Mouse (Mus musculus) embryo, embryonic 10 days (tissue): ENCODE data around the gene Arhgap45.

Source experiments
- DNase-seq: peaks from one replicate; pipeline ENCODE4 v3.0.0-alpha.2; 2015; ENCODE audit warnings: low spot score

The Arhgap45 gene

GRCm38 (mm10) chr10:80055891-80056290 is 39.4 kb downstream of the Arhgap45 start:
- DNase-seq: no peak

- no peak for DNase-seq
Observed at GRCm38 (mm10) chr10:80056506-80056905, 40.1 kb downstream of the Arhgap45 start.

GRCm38 (mm10) chr10:80056976-80057682 is 40.7 kb downstream of the Arhgap45 start:
- no peak for DNase-seq

- no peak for DNase-seq
Observed at GRCm38 (mm10) chr10:80057683-80058326, 41.4 kb downstream of the Arhgap45 start.

DNA sequence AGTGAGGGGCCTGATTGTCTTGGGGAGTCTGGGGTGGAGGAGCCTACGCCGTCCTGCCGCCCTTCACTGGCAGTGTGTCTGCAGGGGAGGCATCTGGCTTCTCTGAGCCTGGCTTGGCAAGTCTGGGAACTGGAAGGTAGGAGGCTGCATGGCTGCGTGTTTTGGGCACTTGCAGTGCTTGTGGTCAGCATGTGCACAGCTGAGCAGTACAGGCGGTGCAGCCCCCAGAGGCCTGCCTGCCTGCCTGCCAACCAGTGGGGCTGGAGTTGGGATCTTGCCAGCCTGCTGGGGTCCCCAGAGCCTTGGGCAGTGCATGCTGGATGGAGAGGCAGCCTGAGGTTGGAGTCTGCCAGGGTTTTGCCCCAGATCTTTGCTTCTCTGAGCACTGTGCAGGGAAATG is 46.7 kb downstream of the Arhgap45 start:
- DNase-seq: no peak

DNA sequence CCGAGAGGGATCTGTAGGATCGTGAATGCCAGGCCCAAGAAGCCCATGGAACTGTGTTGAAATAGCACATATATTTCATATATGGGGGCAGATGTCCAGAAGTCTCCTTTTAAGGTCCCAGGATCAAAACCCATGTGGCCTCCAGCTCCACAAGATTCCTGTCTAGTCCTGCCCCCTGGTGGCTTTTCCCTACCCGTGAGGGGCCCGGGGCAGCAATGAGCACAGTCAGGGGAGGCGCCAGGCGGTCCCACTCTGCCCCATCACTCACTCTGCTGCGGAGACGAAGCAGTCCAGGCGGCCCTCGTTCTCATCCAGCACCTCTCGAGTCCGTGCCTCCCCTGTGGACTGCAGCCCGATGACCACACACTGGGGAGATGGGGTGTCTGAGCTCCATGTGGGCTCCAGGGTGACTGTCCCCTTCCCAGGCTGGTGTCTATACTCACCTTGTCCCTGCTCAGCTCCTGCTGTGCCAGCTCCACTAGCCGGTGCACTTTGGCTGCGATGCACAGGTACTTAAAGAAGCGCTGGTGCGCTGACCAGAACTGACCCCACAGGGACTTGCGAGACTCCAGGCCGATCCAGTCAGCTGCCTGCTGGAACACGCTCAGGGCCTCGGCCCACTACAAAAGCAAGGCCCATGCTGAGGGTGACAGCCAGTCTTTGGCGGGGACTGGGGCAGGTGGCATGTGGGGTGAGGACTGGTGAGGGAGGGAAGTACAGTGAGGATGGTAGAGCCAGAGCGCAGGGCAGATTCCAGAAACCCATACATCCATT is 47.6 kb downstream of the Arhgap45 start:
- DNase-seq: peak; percentile 20

DNA sequence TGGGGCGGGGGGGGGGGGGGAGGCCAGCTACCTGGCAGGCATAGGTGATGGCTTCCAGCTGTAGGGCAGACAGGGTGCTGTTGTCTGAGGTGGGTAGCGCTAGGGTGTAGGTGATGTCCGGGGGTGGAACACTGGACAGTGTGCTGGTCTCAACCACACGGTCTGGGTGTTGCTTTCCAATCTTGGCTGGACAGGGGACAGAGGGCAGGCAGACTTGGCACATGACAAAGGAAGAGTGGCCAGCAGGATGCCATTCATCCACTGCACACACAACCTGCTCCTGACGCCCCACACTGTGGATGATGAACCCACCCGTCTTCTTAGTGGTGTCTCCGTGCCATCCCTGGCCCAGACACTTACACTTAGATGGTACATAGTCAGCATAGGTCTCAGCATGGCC is 52.8 kb downstream of the Arhgap45 start:
- no peak for DNase-seq

- no peak for DNase-seq
Observed at GRCm38 (mm10) chr10:80069948-80070450, 53.5 kb downstream of the Arhgap45 start.

GRCm38 (mm10) chr10:80070837-80071515 is 54.5 kb downstream of the Arhgap45 start:
- peak; percentile 49 for DNase-seq

- DNase-seq: no peak
Observed at GRCm38 (mm10) chr10:80071516-80071900, 55.1 kb downstream of the Arhgap45 start.

DNA sequence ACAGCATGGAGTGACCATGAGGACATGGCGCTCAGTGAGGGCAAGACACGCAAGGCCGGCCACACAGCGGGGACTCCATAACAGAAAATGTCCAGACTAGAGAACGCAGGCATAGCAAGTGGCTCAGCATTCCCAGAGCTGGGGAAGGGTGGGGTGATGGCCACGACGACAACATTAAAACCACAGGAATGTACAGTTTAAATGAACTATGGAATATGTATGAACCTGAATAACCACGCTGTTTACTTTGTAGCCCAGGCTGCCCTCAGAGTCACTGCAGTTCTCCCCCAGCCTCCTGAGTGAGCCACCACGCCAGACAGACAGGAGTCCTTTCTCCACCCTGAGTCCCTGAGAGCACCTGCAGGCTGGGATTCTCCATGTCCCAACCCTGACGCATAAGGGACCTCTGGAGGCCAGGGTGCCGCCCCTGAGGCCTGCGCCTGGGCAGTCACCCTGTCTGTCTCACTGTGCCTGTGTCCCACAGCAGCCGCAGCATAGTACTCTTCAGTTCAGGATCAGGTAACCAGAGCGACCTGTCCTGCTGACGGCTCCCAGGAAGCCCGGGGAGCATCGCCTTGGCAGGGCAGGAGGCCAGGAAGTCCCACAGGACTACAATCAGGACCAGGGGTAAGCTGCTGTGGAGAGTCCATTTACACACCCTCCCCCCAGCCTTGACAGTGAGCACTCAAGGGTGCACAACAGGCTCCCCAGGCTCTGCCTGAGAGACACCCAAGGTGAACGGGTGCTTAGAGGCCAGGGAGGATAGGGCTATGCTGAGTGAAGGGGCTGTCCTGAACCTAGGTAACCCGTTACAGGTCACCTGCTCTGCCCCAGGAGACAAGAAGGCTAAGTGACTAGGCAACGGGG is 56.4 kb downstream of the Arhgap45 start:
- no peak for DNase-seq

- DNase-seq: peak; percentile 61
Observed at GRCm38 (mm10) chr10:80074813-80075601, 58.6 kb downstream of the Arhgap45 start.

DNA sequence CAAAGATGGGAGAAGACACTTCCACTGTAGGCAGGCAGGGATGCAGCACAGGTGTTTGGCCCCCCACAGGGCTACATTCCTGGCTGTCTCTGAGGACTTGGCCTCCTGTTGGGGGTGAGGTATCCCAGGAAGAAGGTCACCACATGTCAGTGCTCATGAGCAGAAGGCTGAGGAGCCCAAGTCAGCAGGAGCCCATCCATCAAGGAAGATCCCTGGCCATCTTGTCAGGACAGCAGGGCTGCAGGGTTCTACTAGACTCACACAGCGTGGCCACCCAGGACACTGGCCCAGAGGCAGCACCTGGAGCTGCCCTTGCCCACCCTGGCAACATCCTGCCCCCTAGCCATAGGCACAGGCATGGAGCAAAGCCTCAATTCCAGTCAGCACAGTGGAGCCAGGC is 59.5 kb downstream of the Arhgap45 start:
- no peak for DNase-seq

GRCm38 (mm10) chr10:80076386-80076785 is 59.9 kb downstream of the Arhgap45 start:
- DNase-seq: no peak

- no peak for DNase-seq
Observed at GRCm38 (mm10) chr10:80077312-80077711, 60.9 kb downstream of the Arhgap45 start.

DNA sequence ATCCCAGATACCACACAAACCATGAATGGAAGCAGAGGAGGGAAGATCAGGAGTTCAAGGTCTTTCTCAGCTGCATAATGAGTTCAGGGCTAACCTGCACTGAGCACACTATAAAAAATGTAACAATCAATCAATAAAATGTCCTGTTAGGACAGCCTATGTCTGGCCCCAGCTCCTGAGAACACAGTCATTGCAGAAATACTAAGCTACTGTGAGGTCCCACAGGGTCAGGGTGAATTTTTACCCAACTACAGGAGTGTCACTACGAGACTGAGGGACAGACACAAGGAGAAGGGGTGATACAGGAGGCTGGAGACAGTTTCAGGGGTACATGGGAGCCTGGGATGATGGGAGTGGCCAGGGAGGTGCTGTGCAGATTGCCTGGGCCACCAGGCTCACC is 61.9 kb downstream of the Arhgap45 start:
- no peak for DNase-seq

- DNase-seq: no peak
Observed at GRCm38 (mm10) chr10:80080396-80081070, 64.1 kb downstream of the Arhgap45 start.
